9 mouse cellular contexts compared by ENCODE assay signal in the genomic region with DNA sequence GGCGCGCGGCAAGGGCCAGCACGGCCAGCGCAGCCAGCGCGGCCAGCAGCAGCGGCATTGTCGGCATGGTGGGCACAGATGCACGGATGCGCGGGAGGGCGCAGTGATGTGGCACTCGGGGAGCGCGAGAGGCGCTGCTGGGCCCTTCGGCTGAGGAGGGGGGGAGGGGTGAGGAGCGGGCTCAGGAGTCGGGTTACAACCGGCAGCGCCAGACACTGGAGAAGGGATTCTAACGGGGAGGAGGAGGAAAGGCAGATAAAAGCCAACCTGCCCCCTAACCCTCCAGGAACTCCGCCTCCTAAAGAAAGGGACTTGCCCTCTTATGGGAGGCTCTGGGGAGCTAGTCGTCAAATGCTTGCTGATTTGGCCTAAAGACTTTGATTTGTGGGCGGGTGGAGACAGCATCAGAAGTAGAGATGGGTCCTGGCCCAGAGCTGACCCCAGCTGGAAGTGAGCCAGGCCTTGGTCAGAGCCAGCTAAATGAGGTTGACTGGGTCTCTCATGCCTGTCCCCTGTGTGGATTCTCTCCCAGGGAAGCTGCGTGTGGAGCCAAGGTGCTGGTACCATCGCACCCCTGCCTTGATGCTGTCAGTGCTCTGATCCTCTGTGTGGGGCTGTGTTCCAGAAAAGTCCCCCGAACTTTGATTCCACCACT. TPM values are rescaled to one million over a fixed set of nuclear protein-coding genes. Genes with fewer than 3 reads are reported as not detected.
A peak's percentile ranks its signal among the peaks of the same experiment; 100 is the strongest.
DNase-seq lines count a peak whose midpoint lies in the region; ATAC-seq and TF ChIP-seq lines count a peak whose summit lies in the region.
"Had no signal": no experiment of that assay in that cellular context is flagged by ENCODE, and none has a peak within 500 bp of the region (broad histone marks: within the 10 kb centered on the region; RNA-seq: fewer than 3 reads in every experiment).

A gene (minus strand): TSS at position 230 of the 655 bp plus-strand sequence.

- no peaks in the 10 kb centered on the region for H3K36me3 ChIP-seq in kidney, embryonic 15.5 days
- no peaks in the 10 kb centered on the region for H3K36me3 ChIP-seq in heart, embryonic 15.5 days
- no peaks in the 10 kb centered on the region for H3K36me3 ChIP-seq in liver, adult 2 months (ENCODE audit: control insufficient read depth, insufficient read depth, low read length)

- H3K27me3 ChIP-seq in kidney, embryonic 15.5 days: peaks cover 41% of the 10 kb centered on the region
- H3K27me3 ChIP-seq in heart, embryonic 15.5 days: peaks cover 81% of the 10 kb centered on the region
- H3K27me3 ChIP-seq in liver, adult 2 months (ENCODE audit: control insufficient read depth, insufficient read depth, low read length): no peaks in the 10 kb centered on the region

- TF ChIP-seq POLR2A in liver, adult 2 months (IDR thresholded peaks at IDR 0.05; ENCODE audit: extremely low read depth, insufficient read depth, low read length): no peak

- peak within 1 kb of the TSS; percentile 66 for H3K4me2 ChIP-seq in kidney, embryonic 15.5 days
- H3K4me2 ChIP-seq in heart, embryonic 15.5 days: peak within 1 kb of the TSS; percentile 60

- H3K9ac ChIP-seq in kidney, embryonic 15.5 days: no peak within 1 kb of the TSS
- H3K9ac ChIP-seq in heart, embryonic 15.5 days: peak within 1 kb of the TSS; percentile 40; the same call in 1 of the 2 replicates
- H3K9ac ChIP-seq in liver, adult 2 months (ENCODE audit: low read depth, low read length): no peak within 1 kb of the TSS

- H3K27ac ChIP-seq in kidney, embryonic 15.5 days: peak within 1 kb of the TSS; percentile 15; the same call in 1 of the 2 replicates
- H3K27ac ChIP-seq in heart, embryonic 15.5 days: no peak within 1 kb of the TSS
- no peak within 1 kb of the TSS for H3K27ac ChIP-seq in liver, adult 2 months (replicated peaks; ENCODE audit: insufficient read depth, low read depth, low read length)

- peak; percentile 82 for ATAC-seq in kidney, embryonic 15.5 days (replicated peaks; ENCODE audit: low FRiP score)
- ATAC-seq in heart, embryonic 15.5 days (replicated peaks; ENCODE audit: insufficient number of reproducible peaks, insufficient read depth, low FRiP score, low read depth): peak; percentile 65
- no peak for ATAC-seq in megakaryocyte progenitor cell, adult 5-6 weeks (replicated peaks; ENCODE audit: poor library complexity)
- ATAC-seq: Patski had no signal

- WGBS in kidney, embryonic 15.5 days: 2% methylated on average over 29 of the region's 29 CpGs
- WGBS in heart, embryonic 15.5 days: 2% methylated on average over 28 of the region's 29 CpGs
- WGBS in liver, adult 2 months: 6% methylated on average over 29 of the region's 29 CpGs

- DNase-seq in kidney, adult 18-20 months: no peak
- peak; percentile 25 for DNase-seq in brain, adult 2 months (ENCODE audit: low read depth, low spot score)
- DNase-seq in liver, adult 2 months (ENCODE audit: extremely low read depth, low read depth, low spot score): no peak
- DNase-seq in retina, postnatal 1 day: peak; percentile 94
- DNase-seq in left cerebral cortex, adult 11 months (ENCODE audit: low spot score): no peak

- no peaks in the 10 kb centered on the region for H3K9me3 ChIP-seq in kidney, embryonic 15.5 days (replicated peaks)
- no peaks in the 10 kb centered on the region for H3K9me3 ChIP-seq in heart, embryonic 15.5 days (replicated peaks)

- H3K4me1 ChIP-seq in kidney, embryonic 15.5 days: peaks cover 20% of the 10 kb centered on the region
- H3K4me1 ChIP-seq in heart, embryonic 15.5 days (replicated peaks): peaks cover 13% of the 10 kb centered on the region
- H3K4me1 ChIP-seq in liver, adult 2 months (ENCODE audit: control insufficient read depth, insufficient read depth, low read length): no peaks in the 10 kb centered on the region

- H3K79me2 ChIP-seq in liver, adult 2 months (ENCODE audit: control insufficient read depth, insufficient read depth, low read length): no peaks in the 10 kb centered on the region

- TF ChIP-seq CTCF in liver, adult 2 months (IDR thresholded peaks at IDR 0.05; ENCODE audit: low read depth, low read length): no peak

- peak within 1 kb of the TSS; percentile 38 for H3K4me3 ChIP-seq in kidney, embryonic 15.5 days (replicated peaks)
- peak within 1 kb of the TSS; percentile 37 for H3K4me3 ChIP-seq in heart, embryonic 15.5 days
- peak within 1 kb of the TSS; percentile 2; the same call in 1 of the 2 replicates for H3K4me3 ChIP-seq in liver, adult 2 months (ENCODE audit: insufficient read depth, low read depth, low read length)

RNA-seq across cellular contexts. Expression of the gene that starts here (rescaled TPM):
- polyA plus RNA-seq in kidney, embryonic 15.5 days (2015; fragmentation: Nextera tagmentation; extraction: Ambion mirVana): 5.8 and 7.2 TPM in 2 replicates
- 7.4 and 11.5 TPM in 2 replicates for polyA plus RNA-seq in heart, embryonic 15.5 days (2015; fragmentation: Nextera tagmentation; extraction: Ambion mirVana)
- 0.54 and 0.55 TPM in 2 replicates for total RNA-seq in liver, adult 2 months (2014; rRNA removed)
- 1.2 and 1.6 TPM in 2 replicates for polyA plus RNA-seq in liver, adult 2 months (2012; rRNA removed)
- total RNA-seq in megakaryocyte progenitor cell, adult 5-6 weeks (2015): not detected in 2 replicates
- not detected in 2 replicates for total RNA-seq in megakaryocyte progenitor cell, adult 5-6 weeks (2017)

Comparison
In these comparisons a context has a peak if more than half of its experiments do, and no peak if none do; other contexts are left out.
1. DNase-seq: peak in brain, adult 2 months (single experiment) and retina, postnatal 1 day (single experiment); none in kidney, adult 18-20 months (single experiment), liver, adult 2 months (single experiment) and left cerebral cortex, adult 11 months (single experiment).
2. Peak in every context shown above with its lines, with median percentiles within 50 percentile points of each other: H3K4me3 ChIP-seq.